Comparison of ENCODE assay signal across 7 mouse cellular contexts in genomic region chr10:4341430-4341829, GRCm38 (mm10). TPM values are rescaled to one million over a fixed set of nuclear protein-coding genes. Genes with fewer than 3 reads are reported as not detected.
DNase-seq lines count a peak whose midpoint lies in the region; ATAC-seq and TF ChIP-seq lines count a peak whose summit lies in the region.

No protein-coding gene starts in this region.

- TF ChIP-seq EP300 in CH12.LX (IDR thresholded peaks at IDR 0.05; ENCODE audit: low read length): no peak

- no peak overlapping the region for H3K9ac ChIP-seq in CH12.LX (ENCODE audit: insufficient read depth, low read depth)

- no peaks in the 10 kb centered on the region for H3K27me3 ChIP-seq in CH12.LX (replicated peaks)

- H3K79me2 ChIP-seq in CH12.LX (replicated peaks; ENCODE audit: control insufficient read depth, extremely low read depth, insufficient read depth, poor library complexity, severe bottlenecking): no peaks in the 10 kb centered on the region

- in situ Hi-C loops in CH12.LX (cut with MboI; ENCODE audit: low pct_ligation_motif_present, low pct_unique_long_range_greater_than_20kb, low sequenced_read_pairs): loop anchor here (25.0 kb wide), 2 partner anchors 254 to 804 kb away; partner anchors contain the start of gene Iyd

- no peak overlapping the region for H3K27ac ChIP-seq in CH12.LX (ENCODE audit: insufficient read depth, low read depth)

- H3K36me3 ChIP-seq in CH12.LX (replicated peaks in 1 of 2; ENCODE audit: control insufficient read depth in 1 of 2, insufficient read depth in 1 of 2, low read length in 1 of 2): no peaks in the 10 kb centered on the region

- dilution Hi-C loops in CH12.LX (cut with MboI; ENCODE audit: extremely low pct_ligation_motif_present, extremely low pct_unique_long_range_greater_than_20kb, low sequenced_read_pairs): no loop called here

- no peak for TF ChIP-seq POLR2A in CH12.LX (IDR thresholded peaks at IDR 0.05; ENCODE audit: low read depth, low read length)

- no peak overlapping the region for H3K4me3 ChIP-seq in CH12.LX (replicated peaks in 1 of 3; ENCODE audit: low read depth in 2 of 3, low read length in 2 of 3, poor library complexity in 1 of 3)

- DNase-seq in layer of hippocampus, adult 11-12 months (ENCODE audit: low spot score): peak; percentile 47
- DNase-seq in layer of hippocampus, adult 9-11 months: no peak
- peak; percentile 57 for DNase-seq in CH12.LX (ENCODE audit: extremely low read depth)
- DNase-seq in ZHBTc4 (ENCODE audit: low read depth, low spot score): peak; percentile 81
- DNase-seq in forelimb bud, embryonic 11.5 days (ENCODE audit: low read depth, low spot score): peak; percentile 47
- DNase-seq in left cerebral cortex, postnatal 4 days: peak; percentile 47

- ATAC-seq in neutrophil, adult 5-6 weeks (ENCODE audit: extremely low read depth, insufficient number of reproducible peaks, low FRiP score, poor library complexity, severe bottlenecking): peak; percentile 96

- H3K9me3 ChIP-seq in CH12.LX (replicated peaks; ENCODE audit: low read length): no peaks in the 10 kb centered on the region

- peak; percentile 63 for TF ChIP-seq RAD21 in CH12.LX (IDR thresholded peaks at IDR 0.05; ENCODE audit: low read depth, low read length)

- TF ChIP-seq CTCF in CH12.LX (conservative IDR thresholded peaks at IDR 0.05 in 1 of 2, IDR thresholded peaks at IDR 0.05 in 1 of 2; ENCODE audit: low read depth in 2 of 2, low read length in 2 of 2): peak in 1 of 2 experiments; percentile 56; a peak in 2 of 4 replicates

- peaks cover 0 to 7% of the 10 kb centered on the region in 2 experiments; a peak in 1 of 4 replicates for H3K4me1 ChIP-seq in CH12.LX (ENCODE audit: control insufficient read depth in 1 of 2, insufficient read depth in 2 of 2)

- intact Hi-C loops in left cerebral cortex, postnatal 4 days (cut with DNase I): no loop called here

- H3K4me2 ChIP-seq in CH12.LX (ENCODE audit: insufficient read depth, low read depth, poor library complexity, severe bottlenecking): no peak overlapping the region; the same call in 1 of the 2 replicates

TF ChIP-seq in CH12.LX, 34 proteins besides CTCF, POLR2A, EP300 and RAD21:
- TF ChIP-seq RCOR1 (conservative IDR thresholded peaks at IDR 0.05; ENCODE audit: low read depth, low read length) (no peak), E2F4 (IDR thresholded peaks at IDR 0.05; ENCODE audit: insufficient replicate concordance, low read depth, low read length) (no peak), SMC3 (IDR thresholded peaks at IDR 0.05; ENCODE audit: low read depth, low read length) (peak; percentile 52), MYC (IDR thresholded peaks at IDR 0.05; ENCODE audit: low read depth, low read length) (no peak), NELFE (IDR thresholded peaks at IDR 0.05; ENCODE audit: low read depth, low read length) (no peak), MXI1 (IDR thresholded peaks at IDR 0.05; ENCODE audit: low read depth, low read length) (no peak), MAZ (IDR thresholded peaks at IDR 0.05; ENCODE audit: low read depth, low read length) (peak; percentile 96), TCF12 (IDR thresholded peaks at IDR 0.05; ENCODE audit: low read depth, low read length) (no peak)

RNA-seq across cellular contexts. Expression of gene Zbtb2, which starts 46.5 kb away (rescaled TPM):
- total RNA-seq in CH12.LX (2012; rRNA removed) (6.1 and 8.4 TPM in 2 replicates), CH12.LX (2014; rRNA removed) (11.4 and 12.4 TPM in 2 replicates)
- polyA plus RNA-seq in CH12.LX (2012; ENCODE audit: insufficient read length, low read depth): 8.9 and 11.1 TPM in 2 replicates
- 10 to 100 TPM; 13.7 to 14.3 TPM for total RNA-seq in left cerebral cortex, postnatal 4 days (2021)
- 26.5 and 27.2 TPM in 2 replicates for total RNA-seq in neutrophil, adult 5-6 weeks (2017)
